Mouse (Mus musculus): ENCODE results near the gene Mzt1.
A peak's percentile ranks its signal among the peaks of the same experiment; 100 is the strongest.
"Not testable (repeated sequence)": the region's sequence is repeated elsewhere in the genome, so short reads cannot be mapped to it uniquely, and the experiment has no call there.

Mzt1 gene

GRCm38 (mm10) chr14:99046031-99046781 lies at the start of gene Mzt1, which contains the start of gene Bora:
Mzt1 (minus strand) TSS chr14:99046134.
Bora (plus strand) TSS chr14:99046222.
- DNase-seq = peak; percentile 94 to 95

- no peak for DNase-seq
Observed at GRCm38 (mm10) chr14:99088947-99089346, 43.0 kb upstream of the Mzt1 start.

- no peak for DNase-seq
Observed at GRCm38 (mm10) chr14:99071146-99071545, 25.2 kb upstream of the Mzt1 start.

- DNase-seq = no peak
Observed at GRCm38 (mm10) chr14:99063091-99063490, 17.2 kb upstream of the Mzt1 start.

- DNase-seq = peak; percentile 10 to 42
Observed at GRCm38 (mm10) chr14:99060616-99061015, 14.7 kb upstream of the Mzt1 start.

- peak; percentile 11 to 23 for DNase-seq
Observed at GRCm38 (mm10) chr14:99058959-99059586, 13.1 kb upstream of the Mzt1 start.

GRCm38 (mm10) chr14:99046782-99047181 lies 848 bp upstream of the Mzt1 start:
- DNase-seq = peak in 1 of 2 experiments; percentile 10

GRCm38 (mm10) chr14:99045378-99046030 lies 430 bp downstream of the Mzt1 start:
- peak in 1 of 2 experiments; percentile 36 for DNase-seq

GRCm38 (mm10) chr14:99044718-99045117 lies 1.2 kb downstream of the Mzt1 start:
- DNase-seq = no peak

- DNase-seq = no peak
Observed at GRCm38 (mm10) chr14:99044096-99044495, 1.8 kb downstream of the Mzt1 start.

GRCm38 (mm10) chr14:99043499-99043898 lies 2.4 kb downstream of the Mzt1 start:
- DNase-seq = no peak

- no peak for DNase-seq
Observed at GRCm38 (mm10) chr14:99041416-99041815, 4.5 kb downstream of the Mzt1 start.

GRCm38 (mm10) chr14:99039308-99039707 lies 6.6 kb downstream of the Mzt1 start:
- DNase-seq = not testable (repeated sequence)

GRCm38 (mm10) chr14:99037703-99038102 lies 8.2 kb downstream of the Mzt1 start:
- no peak for DNase-seq

GRCm38 (mm10) chr14:99036039-99036438 lies 9.9 kb downstream of the Mzt1 start:
- DNase-seq = no peak

- DNase-seq = not testable (repeated sequence)
Observed at GRCm38 (mm10) chr14:99034851-99035250, 11.1 kb downstream of the Mzt1 start.

- no peak for DNase-seq
Observed at GRCm38 (mm10) chr14:99032596-99032995, 13.3 kb downstream of the Mzt1 start.

- no peak for DNase-seq
Observed at GRCm38 (mm10) chr14:99031337-99031873, 14.5 kb downstream of the Mzt1 start.

GRCm38 (mm10) chr14:99029987-99030386 lies 15.9 kb downstream of the Mzt1 start:
- DNase-seq = no peak

- DNase-seq = no peak
Observed at GRCm38 (mm10) chr14:99022346-99023086, 23.4 kb downstream of the Mzt1 start.

GRCm38 (mm10) chr14:99019136-99019808 lies 26.7 kb downstream of the Mzt1 start:
- no peak for DNase-seq

GRCm38 (mm10) chr14:99018691-99019090 lies 27.2 kb downstream of the Mzt1 start:
- DNase-seq = no peak

All from lung, postnatal 4 days (tissue).